Mouse (Mus musculus): ENCODE data around the gene Myl3. TPM values are rescaled to one million over a fixed set of nuclear protein-coding genes. Genes with fewer than 3 reads are reported as not detected.

Myl3 gene
- polyA plus RNA-seq, 1 experiment from 2014 or later = 1.1 TPM

DNA sequence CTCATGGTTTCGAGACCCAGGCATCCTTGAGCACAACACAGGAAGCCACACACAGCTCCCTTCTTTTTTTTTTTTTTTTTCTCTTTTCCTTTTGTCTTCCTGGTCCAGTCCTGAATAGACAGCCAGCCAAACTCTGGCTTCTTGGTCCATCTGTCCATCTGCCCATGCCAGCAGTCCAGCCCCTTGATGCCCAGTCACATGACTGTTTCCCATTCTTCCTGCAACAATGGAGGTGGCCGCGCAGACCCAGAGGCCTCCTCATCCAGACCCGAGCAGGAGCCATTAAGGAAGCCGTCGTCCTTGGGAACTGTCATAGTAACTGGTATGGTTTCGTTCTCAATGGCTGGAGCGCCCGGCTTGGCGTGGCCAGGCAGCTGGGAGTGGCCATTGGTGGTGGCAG is 19.6 kb upstream of the Myl3 start:
- Histone ChIP-seq H3K27me3 (replicated peaks; ENCODE audit: control insufficient read depth, insufficient read depth, low read length) (no peaks in the 10 kb centered on the region), H3K4me3 (ENCODE audit: low read length) (no peak overlapping the region), H3K4me2 (ENCODE audit: low read length) (no peak overlapping the region), H3K27ac (ENCODE audit: low read depth, low read length) (no peak overlapping the region), H3K9ac (ENCODE audit: low read depth, low read length) (no peak overlapping the region), H3K36me3 (ENCODE audit: control insufficient read depth, insufficient read depth, low read length) (no peaks in the 10 kb centered on the region; the same call in 1 of the 2 replicates), H3K4me1 (ENCODE audit: control insufficient read depth, insufficient read depth, low read depth, low read length) (peaks cover 16% of the 10 kb centered on the region), H3K9me3 (ENCODE audit: control insufficient read depth, low read length) (no peaks in the 10 kb centered on the region)
- 75% methylated on average over 10 of the region's 10 CpGs for WGBS
- ATAC-seq = no peak

DNA sequence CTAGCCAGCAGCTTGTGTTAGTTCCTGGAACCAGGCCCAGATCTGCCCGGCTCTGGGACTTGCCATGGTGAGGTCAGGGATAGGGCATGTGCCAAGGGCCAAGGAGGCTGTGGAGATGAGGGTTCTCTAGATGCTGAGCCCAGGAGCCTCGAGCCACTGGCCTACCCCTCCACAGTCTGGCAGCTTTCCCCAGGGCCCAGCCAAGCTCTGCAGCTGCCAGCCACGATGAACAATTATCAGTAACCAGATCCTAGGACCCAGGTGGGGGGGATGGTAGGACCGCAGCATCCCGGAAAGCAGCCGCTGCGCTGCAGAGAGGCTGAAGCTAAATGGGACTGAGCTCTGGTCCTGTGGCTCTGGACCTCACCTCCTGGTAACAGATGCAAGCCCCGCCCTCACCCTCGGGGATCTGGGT is 15.9 kb upstream of the Myl3 start:
- WGBS = 11% methylated on average over 9 of the region's 9 CpGs
- peaks cover 20% of the 10 kb centered on the region for H3K4me1 ChIP-seq (ENCODE audit: control insufficient read depth, insufficient read depth, low read depth, low read length)
- no peak overlapping the region; the same call in 1 of the 2 replicates for H3K27ac ChIP-seq (ENCODE audit: low read depth, low read length)
- peaks cover 3% of the 10 kb centered on the region for H3K27me3 ChIP-seq (replicated peaks; ENCODE audit: control insufficient read depth, insufficient read depth, low read length)
- no peak overlapping the region for H3K4me3 ChIP-seq (ENCODE audit: low read length)
- no peaks in the 10 kb centered on the region for H3K9me3 ChIP-seq (ENCODE audit: control insufficient read depth, low read length)
- peak; percentile 49 for ATAC-seq
- no peaks in the 10 kb centered on the region; the same call in 1 of the 2 replicates for H3K36me3 ChIP-seq (ENCODE audit: control insufficient read depth, insufficient read depth, low read length)
- H3K4me2 ChIP-seq (ENCODE audit: low read length) = no peak overlapping the region
- H3K9ac ChIP-seq (ENCODE audit: low read depth, low read length) = peak overlapping the region; percentile 1; the same call in 1 of the 2 replicates

DNA sequence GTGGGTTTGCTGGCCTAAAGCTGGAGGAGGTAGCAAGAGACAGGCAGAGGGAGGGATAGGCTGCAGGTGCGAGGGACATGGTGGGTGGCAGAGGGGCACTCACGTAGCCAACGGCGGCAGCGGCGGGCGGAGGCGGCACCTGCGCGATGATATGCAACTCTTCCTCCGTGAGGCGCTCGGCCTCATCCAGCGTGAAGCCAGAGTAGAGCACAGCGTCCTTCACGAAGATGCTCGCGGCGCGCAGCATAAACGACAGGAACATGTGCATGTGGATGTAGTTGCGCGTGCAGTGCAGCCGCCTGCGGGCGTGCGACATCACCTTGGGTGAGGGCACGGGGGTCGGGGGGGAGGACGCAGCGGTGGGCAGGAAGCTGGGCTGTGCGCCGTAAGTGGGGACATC is 14.8 kb upstream of the Myl3 start:
- peak; percentile 25; the same call in 1 of the 2 replicates for ATAC-seq
- peaks cover 20% of the 10 kb centered on the region for H3K4me1 ChIP-seq (ENCODE audit: control insufficient read depth, insufficient read depth, low read depth, low read length)
- H3K36me3 ChIP-seq (ENCODE audit: control insufficient read depth, insufficient read depth, low read length) = no peaks in the 10 kb centered on the region
- no peak overlapping the region for H3K27ac ChIP-seq (ENCODE audit: low read depth, low read length)
- peak overlapping the region; percentile 76 for H3K4me2 ChIP-seq (ENCODE audit: low read length)
- 14% methylated on average over 29 of the region's 33 CpGs for WGBS
- peaks cover 3% of the 10 kb centered on the region for H3K27me3 ChIP-seq (replicated peaks; ENCODE audit: control insufficient read depth, insufficient read depth, low read length)
- no peaks in the 10 kb centered on the region for H3K9me3 ChIP-seq (ENCODE audit: control insufficient read depth, low read length)
- H3K4me3 ChIP-seq (ENCODE audit: low read length) = peak overlapping the region; percentile 38
- H3K9ac ChIP-seq (ENCODE audit: low read depth, low read length) = peak overlapping the region; percentile 63

DNA sequence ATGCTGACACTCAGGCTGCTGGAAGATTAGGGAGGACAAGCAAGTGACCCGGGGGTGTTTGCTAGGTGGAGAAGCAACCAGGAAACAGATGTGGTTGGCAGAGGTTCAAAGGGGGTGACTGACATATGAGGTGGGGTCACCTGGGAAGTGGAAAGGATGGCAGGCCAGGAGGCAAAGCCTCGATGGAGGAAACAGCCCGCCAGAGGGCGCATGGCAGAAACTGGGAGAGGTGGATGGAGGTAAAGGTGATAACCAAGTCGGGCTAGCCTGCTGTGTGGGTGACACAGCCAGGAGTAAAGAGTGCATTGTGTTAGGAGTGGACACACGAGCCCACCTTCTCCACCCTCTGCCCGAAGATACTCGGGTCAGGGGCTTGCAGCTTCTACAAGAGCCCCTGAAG is 11.8 kb upstream of the Myl3 start:
- WGBS = 32% methylated on average over 8 of the region's 8 CpGs

DNA sequence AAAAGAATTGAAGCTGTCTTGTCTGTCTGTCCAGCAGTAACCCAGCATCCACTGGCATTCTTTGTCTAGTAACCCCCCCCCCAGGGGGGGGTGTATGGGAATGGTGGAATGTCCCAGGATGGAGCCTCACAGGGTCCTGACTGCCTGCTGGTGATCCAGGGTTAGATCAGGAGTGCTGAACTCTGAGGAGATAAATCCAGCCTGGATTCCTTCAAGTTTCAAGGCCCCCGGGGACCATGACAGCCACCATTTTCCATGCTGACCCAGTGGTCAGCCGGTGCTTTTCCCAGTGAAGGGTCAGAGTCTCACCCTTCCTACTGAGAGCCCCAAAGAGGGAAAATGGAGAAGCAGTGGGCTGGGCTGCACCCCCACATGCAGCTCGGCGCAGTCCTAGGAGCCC is 9.8 kb upstream of the Myl3 start:
- 68% methylated on average over 4 of the region's 4 CpGs for WGBS

More for the DNA sequence above, 11.8 kb upstream of the Myl3 start:
- Histone ChIP-seq H3K27me3 (replicated peaks; ENCODE audit: control insufficient read depth, insufficient read depth, low read length) (peaks cover 7% of the 10 kb centered on the region), H3K9me3 (ENCODE audit: control insufficient read depth, low read length) (no peaks in the 10 kb centered on the region), H3K36me3 (ENCODE audit: control insufficient read depth, insufficient read depth, low read length) (no peaks in the 10 kb centered on the region), H3K4me3 (ENCODE audit: low read length) (no peak overlapping the region), H3K27ac (ENCODE audit: low read depth, low read length) (no peak overlapping the region), H3K4me2 (ENCODE audit: low read length) (no peak overlapping the region), H3K4me1 (ENCODE audit: control insufficient read depth, insufficient read depth, low read depth, low read length) (peaks cover 31% of the 10 kb centered on the region), H3K9ac (ENCODE audit: low read depth, low read length) (no peak overlapping the region)
- ATAC-seq = no peak

DNA sequence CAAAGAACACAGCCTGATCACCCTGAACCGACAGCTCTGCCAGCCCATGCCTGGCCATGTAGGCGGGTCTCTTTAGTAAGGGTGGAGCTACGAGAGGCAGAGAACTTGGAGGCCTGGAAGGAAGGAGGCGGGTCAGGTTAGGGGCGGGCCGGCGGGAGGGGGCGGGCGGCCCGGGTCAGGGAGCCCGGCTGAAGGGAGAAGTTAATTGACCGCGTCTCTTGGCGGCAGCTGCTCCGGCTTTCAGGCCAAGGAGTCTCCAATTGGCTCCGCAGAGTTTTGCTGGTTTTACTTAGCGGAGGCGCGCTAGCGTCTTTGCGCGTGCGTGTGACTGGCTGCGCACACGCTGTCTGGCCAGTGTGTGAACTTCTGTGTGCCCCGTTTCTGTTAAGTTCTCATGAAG is 9.0 kb upstream of the Myl3 start:
- Histone ChIP-seq H3K9me3 (ENCODE audit: control insufficient read depth, low read length) (no peaks in the 10 kb centered on the region), H3K27ac (ENCODE audit: low read depth, low read length) (0 out of 2 replicates have a peak overlapping the region, but pooled peaks have one; percentile 18)

More for the DNA sequence above, 9.8 kb upstream of the Myl3 start:
- Histone ChIP-seq H3K9ac (ENCODE audit: low read depth, low read length) (no peak overlapping the region), H3K36me3 (ENCODE audit: control insufficient read depth, insufficient read depth, low read length) (no peaks in the 10 kb centered on the region), H3K4me1 (ENCODE audit: control insufficient read depth, insufficient read depth, low read depth, low read length) (peaks cover 17% of the 10 kb centered on the region), H3K27me3 (replicated peaks; ENCODE audit: control insufficient read depth, insufficient read depth, low read length) (peaks cover 7% of the 10 kb centered on the region), H3K27ac (ENCODE audit: low read depth, low read length) (no peak overlapping the region), H3K4me3 (ENCODE audit: low read length) (no peak overlapping the region), H3K4me2 (ENCODE audit: low read length) (no peak overlapping the region), H3K9me3 (ENCODE audit: control insufficient read depth, low read length) (no peaks in the 10 kb centered on the region)
- ATAC-seq = no peak

DNA sequence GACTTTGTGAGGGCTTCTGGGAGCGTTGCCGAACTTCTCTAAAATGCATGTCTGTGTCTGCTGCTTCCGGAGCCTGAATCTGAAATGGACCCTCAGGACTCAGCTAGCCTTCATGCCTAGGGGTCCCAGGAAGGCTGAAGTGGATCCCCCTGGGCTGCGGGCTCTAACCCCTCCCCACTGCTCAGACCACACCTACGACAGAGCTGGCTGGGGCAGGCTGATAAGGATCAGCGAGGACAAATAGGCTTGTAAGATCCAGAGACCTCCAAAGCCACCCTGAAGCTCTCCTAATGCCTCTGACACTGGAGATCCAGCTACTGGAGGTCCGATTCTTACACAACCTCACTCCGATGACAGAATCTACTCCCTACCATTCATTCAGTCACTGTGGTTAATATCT is 8.6 kb upstream of the Myl3 start:
- H3K4me3 ChIP-seq (ENCODE audit: low read length) = peak overlapping the region; percentile 47
- H3K4me1 ChIP-seq (ENCODE audit: control insufficient read depth, insufficient read depth, low read depth, low read length) = peaks cover 11% of the 10 kb centered on the region
- 11% methylated on average over 8 of the region's 8 CpGs for WGBS
- H3K9me3 ChIP-seq (ENCODE audit: control insufficient read depth, low read length) = no peaks in the 10 kb centered on the region
- peaks cover 3% of the 10 kb centered on the region; the same call in 1 of the 2 replicates for H3K27me3 ChIP-seq (replicated peaks; ENCODE audit: control insufficient read depth, insufficient read depth, low read length)
- peak overlapping the region; percentile 30 for H3K9ac ChIP-seq (ENCODE audit: low read depth, low read length)
- H3K36me3 ChIP-seq (ENCODE audit: control insufficient read depth, insufficient read depth, low read length) = no peaks in the 10 kb centered on the region
- peak overlapping the region; percentile 75 for H3K4me2 ChIP-seq (ENCODE audit: low read length)
- 0 out of 2 replicates have a peak, but pooled peaks have one; percentile 28 for ATAC-seq
- H3K27ac ChIP-seq (ENCODE audit: low read depth, low read length) = 0 out of 2 replicates have a peak overlapping the region, but pooled peaks have one; percentile 18

More for the DNA sequence above, 9.0 kb upstream of the Myl3 start:
- H3K36me3 ChIP-seq (ENCODE audit: control insufficient read depth, insufficient read depth, low read length) = no peaks in the 10 kb centered on the region
- H3K27me3 ChIP-seq (replicated peaks; ENCODE audit: control insufficient read depth, insufficient read depth, low read length) = peaks cover 6% of the 10 kb centered on the region
- H3K4me3 ChIP-seq (ENCODE audit: low read length) = peak overlapping the region; percentile 47
- ATAC-seq = peak; percentile 85
- H3K4me2 ChIP-seq (ENCODE audit: low read length) = peak overlapping the region; percentile 75
- peak overlapping the region; percentile 30 for H3K9ac ChIP-seq (ENCODE audit: low read depth, low read length)
- WGBS = under 1% methylated on average over 26 of the region's 26 CpGs
- H3K4me1 ChIP-seq (ENCODE audit: control insufficient read depth, insufficient read depth, low read depth, low read length) = peaks cover 11% of the 10 kb centered on the region

DNA sequence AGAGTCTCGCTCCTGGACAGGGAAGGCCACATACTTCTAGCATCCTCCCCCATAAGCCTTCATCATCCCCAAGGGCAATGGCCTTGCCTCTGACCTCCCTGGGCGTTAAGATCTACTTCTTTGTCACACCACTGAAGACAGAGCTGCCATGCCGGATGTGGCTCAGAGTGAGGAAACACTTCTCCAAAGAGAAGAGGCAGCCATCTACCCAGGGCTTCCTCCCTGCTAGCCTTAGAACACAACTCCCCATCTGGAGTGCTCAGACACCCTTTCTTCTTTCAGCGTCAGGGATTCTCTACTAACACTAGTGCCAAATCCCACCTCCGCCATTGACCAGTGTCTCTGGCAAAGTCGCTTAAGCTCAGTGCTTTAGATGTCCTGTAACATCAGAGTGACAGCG is 7.5 kb upstream of the Myl3 start:
- H3K27ac ChIP-seq (ENCODE audit: low read depth, low read length) = no peak overlapping the region
- no peak overlapping the region for H3K4me2 ChIP-seq (ENCODE audit: low read length)
- H3K27me3 ChIP-seq (replicated peaks; ENCODE audit: control insufficient read depth, insufficient read depth, low read length) = peaks cover 3% of the 10 kb centered on the region; the same call in 1 of the 2 replicates
- H3K9me3 ChIP-seq (ENCODE audit: control insufficient read depth, low read length) = no peaks in the 10 kb centered on the region
- WGBS = 81% methylated on average over 7 of the region's 7 CpGs
- no peak overlapping the region for H3K4me3 ChIP-seq (ENCODE audit: low read length)
- no peak overlapping the region for H3K9ac ChIP-seq (ENCODE audit: low read depth, low read length)
- no peak for ATAC-seq
- H3K4me1 ChIP-seq (ENCODE audit: control insufficient read depth, insufficient read depth, low read depth, low read length) = peaks cover 11% of the 10 kb centered on the region
- H3K36me3 ChIP-seq (ENCODE audit: control insufficient read depth, insufficient read depth, low read length) = no peaks in the 10 kb centered on the region

DNA sequence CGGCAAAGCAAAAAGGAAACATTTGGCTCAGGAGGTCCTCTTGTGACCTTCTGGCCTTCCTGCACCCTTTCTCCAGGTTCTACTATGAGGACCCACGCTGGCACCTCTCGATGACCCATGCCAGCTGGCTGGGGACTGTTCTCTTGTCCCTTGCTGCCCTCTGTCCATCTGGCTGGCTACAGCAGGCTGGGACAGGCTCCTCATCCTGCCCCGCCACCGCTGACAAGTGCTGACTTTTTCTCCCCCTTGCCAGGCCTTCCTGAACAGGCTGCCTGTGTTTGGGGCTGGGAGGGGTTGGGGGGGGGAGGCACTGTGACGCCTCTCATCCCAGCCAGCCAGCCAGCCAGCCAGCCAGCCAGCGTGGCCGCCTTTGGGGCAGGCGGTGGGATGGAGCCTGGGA is 5.3 kb upstream of the Myl3 start:
- no peak; the same call in 1 of the 2 replicates for ATAC-seq
- Histone ChIP-seq H3K36me3 (ENCODE audit: control insufficient read depth, insufficient read depth, low read length) (no peaks in the 10 kb centered on the region), H3K9me3 (ENCODE audit: control insufficient read depth, low read length) (no peaks in the 10 kb centered on the region), H3K4me2 (ENCODE audit: low read length) (no peak overlapping the region), H3K27ac (ENCODE audit: low read depth, low read length) (no peak overlapping the region), H3K4me1 (ENCODE audit: control insufficient read depth, insufficient read depth, low read depth, low read length) (peaks cover 11% of the 10 kb centered on the region), H3K4me3 (ENCODE audit: low read length) (no peak overlapping the region), H3K27me3 (replicated peaks; ENCODE audit: control insufficient read depth, insufficient read depth, low read length) (peaks cover 12% of the 10 kb centered on the region), H3K9ac (ENCODE audit: low read depth, low read length) (no peak overlapping the region)
- 45% methylated on average over 9 of the region's 9 CpGs for WGBS
